Mouse (Mus musculus) kidney, postnatal 10 days (tissue): ENCODE data around the gene Rims1.
A peak's percentile ranks its signal among the peaks of the same experiment; 100 is the strongest.

Source experiments
- DNase-seq: peaks from one replicate; pipeline ENCODE4 v3.0.0; 2021; ENCODE audit warnings: mixed read lengths

The Rims1 gene

DNA sequence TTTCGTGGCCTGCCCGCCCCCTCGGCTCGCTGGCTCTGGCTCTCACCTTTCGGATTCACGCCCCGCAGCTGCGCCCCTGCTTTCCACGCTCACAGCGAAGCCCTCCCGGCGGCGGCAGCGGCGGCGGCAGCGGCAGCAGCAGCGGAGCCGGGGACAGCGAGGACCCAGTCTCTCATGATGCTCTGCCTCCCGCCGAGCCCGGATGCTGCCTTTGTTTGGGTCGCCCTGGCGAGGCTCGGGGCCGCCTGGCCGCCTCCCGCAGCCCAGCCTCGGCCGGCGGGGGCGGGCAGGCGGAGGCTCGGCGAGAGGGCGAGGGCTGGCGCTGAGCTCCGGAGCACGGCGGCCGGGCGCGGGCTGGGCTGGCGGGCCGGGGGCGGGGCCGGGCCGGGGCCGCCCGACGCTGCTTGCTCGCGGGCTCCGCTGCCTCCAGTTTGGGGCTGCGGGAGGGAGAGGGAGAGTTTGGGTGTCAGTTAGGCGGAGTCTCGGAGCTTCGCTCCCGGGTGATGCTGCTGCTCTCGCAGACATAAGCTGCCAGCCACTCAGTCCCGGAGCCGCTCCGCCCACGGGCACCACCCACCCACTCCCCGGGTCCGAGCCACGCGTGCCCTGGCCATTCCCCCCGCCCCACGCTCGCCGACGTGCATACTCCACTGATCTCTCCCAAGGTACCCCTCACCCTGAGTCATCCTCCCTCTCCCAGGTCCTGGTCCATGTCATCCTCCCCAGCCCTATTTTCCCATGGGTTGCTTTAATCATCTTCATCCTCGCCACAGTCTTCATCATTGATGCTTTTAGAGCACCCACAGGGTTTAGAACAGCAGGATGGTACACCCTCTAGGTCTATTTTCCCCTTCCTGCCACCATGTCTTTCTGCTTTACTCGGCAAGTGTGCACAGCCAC is at the start of gene Rims1:
Gene Rims1, minus strand, starts transcription at position 269 of the 900 bp plus-strand sequence.
- DNase-seq = peak; percentile 56

DNA sequence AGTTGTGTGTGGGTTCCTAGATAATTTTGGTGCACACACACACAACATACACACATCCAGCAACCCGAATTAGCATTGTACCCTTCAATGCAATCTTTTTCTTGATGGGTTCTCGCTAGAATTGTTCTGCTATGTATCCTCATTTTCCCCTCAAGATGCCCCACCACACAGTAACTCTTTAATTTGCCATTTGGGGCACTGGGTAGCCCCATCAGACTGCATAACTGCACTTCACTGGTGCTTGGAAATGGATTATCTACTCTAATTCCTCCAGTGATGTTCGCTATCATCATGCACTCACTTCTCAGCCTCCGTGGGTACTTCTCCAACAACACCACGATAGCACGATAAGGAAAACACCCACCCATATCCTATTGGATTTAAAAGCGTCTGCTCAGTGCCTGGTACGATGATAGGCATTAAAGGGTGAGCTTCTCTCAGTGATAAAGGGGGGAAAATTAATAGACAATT is 867 bp upstream of the Rims1 start:
- no peak for DNase-seq

DNA sequence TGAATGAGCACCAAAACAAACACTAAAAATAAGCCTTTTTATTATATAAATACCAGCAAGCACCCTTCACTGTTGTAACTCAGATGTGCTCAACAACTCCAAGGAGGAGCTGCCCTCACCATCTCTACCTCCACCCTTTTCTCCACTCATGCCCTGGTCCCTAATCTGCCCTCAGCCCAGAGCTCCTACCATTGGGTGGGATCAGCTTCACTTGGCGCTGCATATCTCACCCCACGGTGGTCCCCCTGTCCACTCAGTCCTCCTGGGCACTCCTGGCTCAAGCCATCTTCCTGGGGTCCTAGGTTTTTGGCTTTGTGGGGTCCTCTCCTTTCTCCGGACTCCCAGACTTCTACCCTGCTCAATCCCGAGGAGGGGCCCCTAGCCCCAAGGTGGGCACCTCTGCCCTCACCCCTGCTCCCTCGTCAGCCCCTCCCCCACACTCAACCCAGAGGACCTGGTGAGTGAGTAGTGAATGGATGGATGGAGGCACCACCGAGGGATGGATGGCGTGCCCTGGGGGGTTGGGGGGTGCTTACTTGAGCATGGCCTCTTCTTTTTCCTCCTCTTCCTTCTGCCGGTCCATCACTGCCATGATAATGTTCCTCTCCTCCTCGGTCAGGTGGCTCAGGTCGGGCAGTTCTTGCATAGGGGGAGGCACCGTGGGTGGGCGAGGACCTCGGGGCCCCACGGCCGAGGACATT is 619 bp downstream of the Rims1 start:
- DNase-seq = peak; percentile 5

DNA sequence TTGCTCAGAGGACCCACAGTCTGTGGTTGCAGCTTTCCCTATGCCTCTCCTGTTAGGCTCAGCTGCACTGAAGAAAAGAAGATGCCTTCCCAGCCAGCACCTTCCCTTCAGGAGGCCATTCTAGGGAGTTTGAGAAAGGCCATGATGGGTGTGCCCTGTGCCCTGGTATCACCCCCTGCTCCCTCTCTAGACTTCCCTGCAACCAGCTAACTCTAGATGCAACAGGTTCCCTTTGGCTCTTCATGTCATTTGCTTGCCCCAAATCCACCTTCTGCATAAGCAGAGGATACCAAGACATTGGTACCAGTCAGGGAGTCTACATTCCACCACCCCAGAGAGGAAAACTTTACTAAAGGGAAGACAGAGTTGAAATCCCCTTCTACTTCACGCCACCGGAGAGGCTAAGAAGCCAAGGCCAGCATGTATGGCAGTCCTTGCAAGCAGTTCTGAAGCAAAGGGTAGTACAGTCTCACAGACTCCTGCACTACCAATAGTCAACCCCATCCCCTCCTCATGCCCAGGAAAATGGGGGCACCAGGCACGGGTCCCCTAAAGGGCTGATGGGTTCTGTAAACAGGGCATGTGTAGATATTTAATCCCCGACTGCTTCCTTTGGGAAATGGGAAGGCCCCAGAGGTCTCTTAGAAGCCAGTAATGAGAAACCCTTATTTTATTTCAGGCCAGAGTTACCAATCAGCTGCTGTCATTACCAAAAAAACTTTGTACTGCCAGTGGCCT is 1.5 kb downstream of the Rims1 start:
- no peak for DNase-seq

DNA sequence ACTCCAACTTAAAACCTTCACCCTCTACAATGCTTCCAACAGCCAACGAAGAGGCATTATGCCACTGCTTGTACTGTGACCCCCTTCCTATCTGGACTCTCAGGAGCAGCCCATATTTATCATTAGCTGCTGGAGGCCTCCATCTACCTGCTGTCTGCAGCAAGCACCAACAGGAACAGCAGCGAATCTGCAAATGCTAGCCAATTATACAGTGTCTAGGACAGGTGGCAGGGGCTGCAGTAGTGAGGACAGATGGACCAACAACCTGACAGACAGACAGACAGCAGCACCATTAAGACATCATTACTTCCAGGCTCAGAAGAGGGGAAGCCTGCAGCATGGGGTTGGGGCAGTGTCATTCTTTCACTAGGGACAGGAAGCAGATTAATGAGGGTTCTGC is 2.3 kb downstream of the Rims1 start:
- DNase-seq = no peak

DNA sequence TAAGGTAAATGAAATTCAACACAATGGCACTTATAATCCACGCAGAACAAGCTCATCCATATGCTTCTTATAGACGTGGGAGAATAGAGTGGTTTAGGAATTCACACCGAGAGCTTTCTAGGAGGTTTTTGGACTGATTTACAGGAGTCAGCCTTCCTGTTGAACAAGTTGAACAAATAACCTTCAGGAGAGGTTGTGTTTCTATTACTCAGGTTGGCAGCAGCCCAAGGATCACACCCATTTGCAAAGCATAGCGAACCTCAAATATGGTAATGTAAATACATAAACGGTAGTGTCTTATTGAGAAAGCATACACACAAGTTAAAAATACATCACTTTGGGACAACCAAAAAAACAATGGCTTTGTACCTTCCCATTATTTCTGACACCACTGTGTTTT is 5.5 kb downstream of the Rims1 start:
- DNase-seq = no peak

DNA sequence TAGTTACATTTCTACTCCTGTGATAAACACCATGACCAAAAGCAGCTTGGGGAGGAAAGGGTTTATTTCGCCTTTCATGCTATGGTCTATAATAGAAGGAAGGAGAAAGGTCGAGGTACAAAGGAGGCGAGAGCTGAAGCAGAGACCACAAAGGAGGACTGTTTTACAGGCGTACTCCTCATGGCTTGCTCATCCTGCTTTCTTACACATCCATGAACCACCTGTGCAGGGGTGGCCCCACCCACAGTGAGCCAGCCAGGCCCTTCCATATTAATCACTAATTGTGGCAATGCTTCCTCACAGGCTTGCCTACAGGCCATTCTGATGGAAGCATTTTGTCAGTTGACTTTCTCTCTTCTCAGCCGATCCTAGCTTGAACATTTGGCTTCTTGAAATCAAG is 8.7 kb downstream of the Rims1 start:
- DNase-seq = no peak

DNA sequence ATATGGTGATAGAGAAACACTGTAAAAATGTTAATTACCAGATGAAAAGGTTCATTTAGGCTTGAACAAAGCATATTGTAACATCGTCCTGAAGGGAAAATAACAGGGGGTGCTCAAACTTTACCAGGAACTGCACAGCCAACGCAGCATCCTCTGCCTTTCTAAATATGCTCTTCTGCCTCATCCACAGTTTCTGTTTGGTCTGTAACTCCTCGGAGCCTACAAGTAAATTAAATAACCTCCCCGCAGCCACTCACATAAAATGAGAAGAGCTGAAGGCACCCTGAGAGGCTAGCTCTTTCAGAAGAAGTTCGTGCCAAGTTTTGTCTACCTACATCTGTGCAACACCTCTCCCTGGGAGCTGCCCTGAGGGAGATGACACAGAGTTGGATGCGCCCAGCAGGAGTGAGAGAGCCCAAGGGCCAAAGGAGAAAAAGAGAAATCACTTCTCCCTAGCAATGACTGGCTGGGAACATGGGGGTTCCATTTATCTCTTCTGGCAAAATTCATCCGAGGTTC is 16.3 kb downstream of the Rims1 start:
- DNase-seq = no peak

DNA sequence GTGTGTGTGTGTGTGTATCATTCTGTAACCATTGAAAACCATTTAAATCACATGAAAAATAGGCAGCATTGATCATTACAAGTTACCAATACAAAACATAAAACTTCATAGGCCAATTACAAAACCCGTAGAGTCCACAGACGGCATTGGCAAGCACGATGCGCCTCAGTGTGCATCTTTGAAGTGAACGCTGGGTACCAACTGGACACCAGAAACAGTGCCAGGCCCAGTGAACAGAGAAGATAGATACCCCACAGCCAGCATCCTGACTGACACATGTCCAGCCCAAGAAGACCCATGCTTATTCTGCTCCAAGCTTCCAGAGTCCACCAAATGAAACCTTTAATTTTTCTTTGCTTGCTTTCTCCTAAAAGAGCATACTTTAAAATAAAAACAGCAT is 18.2 kb downstream of the Rims1 start:
- DNase-seq = no peak

DNA sequence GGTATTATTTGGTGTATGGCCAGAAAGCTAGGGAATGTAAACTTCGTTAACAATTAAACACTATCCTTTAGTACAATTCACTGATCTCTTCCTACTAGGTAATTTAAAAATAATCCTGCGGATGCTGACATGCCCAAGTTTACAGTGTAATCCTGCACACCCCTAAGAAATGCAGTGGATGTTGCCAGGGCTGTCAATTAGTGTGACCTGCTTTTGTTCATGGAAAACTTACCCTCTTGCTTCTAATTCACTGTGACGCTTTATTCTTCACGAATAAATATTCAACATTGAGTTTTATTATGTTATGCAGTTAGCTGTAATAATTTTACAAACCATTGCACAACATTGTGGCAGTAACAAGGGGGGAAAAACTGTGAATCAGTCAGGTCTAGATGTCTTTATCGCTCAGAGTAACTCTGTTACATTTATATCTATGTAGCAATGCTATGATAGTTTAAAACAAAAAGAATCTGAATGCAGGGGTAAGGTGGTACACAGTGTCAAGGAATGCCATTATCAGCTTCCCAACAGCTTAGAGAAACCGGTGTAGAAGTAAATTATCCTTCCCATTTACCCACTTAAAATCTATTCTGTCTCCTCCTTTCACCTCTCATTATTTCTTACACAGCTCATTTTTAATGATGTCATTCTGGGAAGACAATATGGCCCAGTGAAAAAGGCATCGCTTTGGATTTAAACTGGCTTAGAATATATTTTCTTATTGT is 35.1 kb downstream of the Rims1 start:
- DNase-seq = no peak

DNA sequence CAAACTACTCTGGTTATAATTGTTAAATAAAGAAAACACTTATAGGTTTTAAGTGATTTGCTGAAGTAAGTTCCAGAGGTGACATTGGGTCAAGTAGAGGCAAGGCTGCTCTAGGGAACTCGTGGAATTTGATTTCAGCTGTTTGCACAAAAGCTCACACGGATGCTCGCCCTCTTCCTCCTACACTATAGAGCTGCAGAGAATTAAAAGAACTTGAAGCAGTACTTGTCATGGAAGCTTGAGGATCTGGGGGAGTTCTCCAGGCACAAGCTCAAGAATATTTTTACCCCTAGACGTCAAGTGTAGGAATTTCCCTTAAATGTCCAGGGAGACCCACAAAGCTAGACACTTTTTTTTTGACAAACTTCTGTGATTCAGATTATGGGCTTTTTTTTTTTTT is 42.4 kb downstream of the Rims1 start:
- no peak for DNase-seq

DNA sequence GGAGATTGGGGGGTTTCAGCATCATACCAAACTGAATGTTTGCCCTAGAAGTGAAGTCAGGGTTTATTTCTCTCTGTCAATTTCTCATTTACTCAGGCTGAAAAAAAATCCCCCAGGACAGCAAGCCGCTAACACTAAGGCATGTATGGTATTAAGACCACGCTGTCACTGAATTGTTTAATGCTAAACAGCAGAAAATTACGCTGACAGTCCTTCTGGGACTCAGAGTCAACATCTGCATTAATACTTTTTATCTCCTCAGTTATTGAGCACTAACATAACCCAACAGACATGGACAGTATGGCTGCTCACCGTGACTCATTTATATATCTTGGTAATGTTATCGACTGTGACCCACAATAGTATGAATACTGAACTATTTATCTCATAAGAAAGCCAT is 43.0 kb downstream of the Rims1 start:
- no peak for DNase-seq

DNA sequence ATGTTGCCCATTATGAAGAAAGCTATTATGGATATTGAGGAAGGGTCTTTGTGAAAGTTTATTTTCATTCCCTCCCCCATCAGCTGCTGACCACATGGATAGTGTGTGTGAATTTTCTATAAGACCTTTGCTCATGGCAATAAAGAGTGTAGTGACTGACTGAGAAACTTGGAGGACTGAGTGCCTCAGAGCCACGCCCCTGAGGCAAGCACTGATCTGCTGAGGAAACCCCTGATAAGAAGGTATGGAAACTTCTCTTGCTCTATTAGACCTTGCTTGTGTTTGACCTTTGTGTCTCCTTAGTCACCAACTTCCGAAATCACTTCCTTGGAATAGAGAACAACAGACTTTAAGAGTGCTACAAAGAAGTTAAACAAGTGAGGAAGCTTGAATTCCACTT is 55.3 kb downstream of the Rims1 start:
- DNase-seq = no peak

DNA sequence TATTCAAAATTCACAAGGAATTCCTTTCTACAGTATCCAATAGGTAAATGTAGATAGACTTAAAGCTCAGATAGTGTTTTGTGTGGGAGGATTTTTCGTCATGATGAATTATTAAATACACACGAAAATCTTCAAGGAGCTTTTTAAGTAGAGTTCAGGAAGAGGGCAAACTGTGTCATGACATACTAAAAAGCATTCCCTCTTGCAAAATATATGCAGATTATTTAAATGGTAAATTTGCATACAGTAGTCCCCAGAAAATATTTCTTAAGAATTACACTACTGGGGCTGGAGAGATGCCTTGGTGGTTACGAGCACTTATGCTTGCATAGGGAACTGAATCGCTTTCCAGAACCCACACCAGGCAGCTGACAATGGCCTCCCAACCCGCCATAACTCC is 61.1 kb downstream of the Rims1 start:
- no peak for DNase-seq

DNA sequence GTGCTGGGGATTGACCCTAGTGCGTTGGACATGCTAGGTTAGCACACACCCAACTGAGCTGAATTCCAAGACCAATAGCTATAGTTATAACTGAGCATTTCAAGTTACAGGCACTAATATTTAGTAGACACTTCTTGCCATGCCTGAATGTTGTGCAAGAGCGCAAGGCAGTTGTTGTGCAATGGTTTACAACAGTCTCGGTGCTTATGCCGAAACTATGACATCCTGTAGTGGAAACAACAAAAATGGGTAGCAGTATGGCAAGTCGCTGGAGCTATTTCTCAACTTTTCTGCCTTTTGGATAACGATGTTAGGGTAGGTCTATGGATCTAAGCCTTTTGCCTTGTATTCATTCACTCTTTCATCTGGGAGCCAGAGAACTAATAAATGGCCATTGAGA is 68.3 kb downstream of the Rims1 start:
- DNase-seq = no peak

DNA sequence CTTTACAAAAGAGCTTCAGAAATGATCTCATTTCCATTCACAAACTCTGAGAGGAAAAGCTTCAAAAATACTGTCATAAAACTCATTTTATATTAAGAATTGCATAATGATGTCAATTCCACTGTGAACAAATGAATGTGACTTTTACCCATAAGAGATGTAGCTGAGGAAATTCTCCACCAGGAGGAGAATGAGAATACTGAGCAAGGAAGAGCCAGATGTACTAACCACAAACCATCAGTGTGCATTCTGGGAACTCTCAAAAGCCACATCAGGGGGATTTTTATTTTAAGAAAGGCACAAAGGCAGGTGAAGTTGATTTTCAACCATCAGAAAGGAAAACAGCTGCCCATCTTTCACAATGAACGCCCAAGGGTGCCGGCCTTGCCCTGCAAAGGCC is 71.4 kb downstream of the Rims1 start:
- DNase-seq = no peak

DNA sequence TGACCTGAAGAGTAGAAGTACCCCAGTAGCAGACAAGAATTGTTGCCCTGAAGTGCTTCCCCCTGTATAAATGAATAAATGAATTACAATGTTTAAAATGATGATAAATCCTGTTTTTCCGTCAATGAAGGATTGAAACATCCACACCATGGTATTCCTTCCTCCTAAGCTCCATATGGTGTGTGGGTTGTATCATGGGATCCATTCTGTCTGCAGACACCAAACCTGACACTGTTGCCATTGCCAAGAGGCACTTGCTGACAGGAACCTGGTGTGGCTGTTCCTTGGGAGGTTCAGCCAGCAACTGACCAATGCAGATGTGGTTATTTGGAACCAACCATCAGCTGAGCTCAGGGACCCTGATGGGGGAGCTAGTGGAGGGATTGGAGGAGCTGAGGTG is 72.5 kb downstream of the Rims1 start:
- DNase-seq = no peak

DNA sequence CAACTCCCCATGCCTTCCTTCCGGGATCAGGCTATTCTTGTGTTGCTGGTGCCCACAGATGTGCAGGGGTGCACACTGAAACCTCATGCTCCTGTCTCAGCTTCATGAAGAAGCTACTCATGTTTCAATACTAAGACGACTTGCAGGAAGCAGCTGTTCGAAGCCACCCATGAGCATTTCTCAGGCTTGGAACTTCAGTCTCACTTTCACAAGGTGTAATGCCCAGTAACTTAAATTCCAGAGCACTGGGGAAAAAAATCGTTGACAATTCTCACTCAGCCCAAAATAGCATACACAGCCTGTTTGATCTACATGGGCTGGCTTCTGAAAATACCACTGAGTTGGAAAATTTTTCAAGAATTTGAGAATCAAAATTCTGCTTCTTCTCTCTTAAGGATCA is 77.6 kb downstream of the Rims1 start:
- DNase-seq = no peak

DNA sequence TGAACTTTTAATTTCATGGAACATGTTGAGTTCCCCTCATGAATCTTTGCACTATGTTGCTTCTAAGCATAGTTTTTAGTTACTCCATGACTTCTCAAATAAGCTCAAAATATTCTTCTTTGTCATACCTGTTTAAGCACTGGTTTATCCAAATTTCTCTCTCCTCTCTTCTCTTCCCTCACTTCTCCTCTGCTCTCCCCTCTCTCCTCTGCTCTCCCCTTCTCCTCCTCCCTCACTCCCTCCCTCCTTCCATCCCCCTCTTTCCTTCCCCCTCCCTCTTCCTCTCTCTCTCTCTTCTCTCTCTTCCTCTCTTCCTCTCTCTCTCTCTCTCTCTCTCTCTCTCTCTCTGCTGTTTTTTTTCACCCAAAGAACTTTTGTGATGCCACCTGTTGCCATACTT is 84.1 kb downstream of the Rims1 start:
- DNase-seq = no peak

DNA sequence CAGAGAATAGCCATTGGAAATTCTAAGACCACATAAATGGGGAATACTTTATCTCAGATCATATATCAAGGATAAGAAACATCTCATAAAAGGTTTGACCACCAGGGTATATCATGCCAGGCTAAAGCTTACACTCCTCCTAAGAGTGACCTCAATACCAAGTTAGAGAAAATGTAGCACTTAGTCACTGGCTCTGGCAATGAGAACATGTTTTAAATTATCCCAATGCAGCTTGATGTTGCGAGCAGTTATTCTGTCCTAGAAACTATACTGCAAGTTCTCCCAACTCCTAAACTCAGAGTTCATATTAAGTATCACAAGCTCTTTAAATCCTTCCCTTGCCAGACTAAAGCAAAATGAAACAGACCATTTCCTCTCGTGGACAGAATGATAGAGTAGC is 85.1 kb downstream of the Rims1 start:
- no peak for DNase-seq

DNA sequence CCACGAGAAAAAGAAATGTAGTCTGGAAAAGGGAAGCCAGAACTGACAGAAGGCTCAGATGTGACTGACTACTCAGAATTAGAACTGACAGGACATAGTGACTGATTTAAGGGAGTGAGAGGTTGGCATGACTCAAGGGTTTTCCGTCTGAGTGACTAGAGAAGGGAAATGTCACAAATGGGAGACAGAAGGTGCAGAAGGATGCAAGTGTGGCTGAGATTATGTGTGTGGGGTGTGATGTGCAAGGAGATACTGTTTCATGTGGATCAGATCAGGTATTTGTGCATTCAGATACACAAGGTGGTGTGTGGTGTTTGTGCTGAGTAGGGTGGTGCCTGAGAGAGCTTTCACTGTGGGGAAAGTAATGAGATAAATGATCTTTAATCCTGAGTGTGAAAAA is 96.3 kb downstream of the Rims1 start:
- DNase-seq = no peak

DNA sequence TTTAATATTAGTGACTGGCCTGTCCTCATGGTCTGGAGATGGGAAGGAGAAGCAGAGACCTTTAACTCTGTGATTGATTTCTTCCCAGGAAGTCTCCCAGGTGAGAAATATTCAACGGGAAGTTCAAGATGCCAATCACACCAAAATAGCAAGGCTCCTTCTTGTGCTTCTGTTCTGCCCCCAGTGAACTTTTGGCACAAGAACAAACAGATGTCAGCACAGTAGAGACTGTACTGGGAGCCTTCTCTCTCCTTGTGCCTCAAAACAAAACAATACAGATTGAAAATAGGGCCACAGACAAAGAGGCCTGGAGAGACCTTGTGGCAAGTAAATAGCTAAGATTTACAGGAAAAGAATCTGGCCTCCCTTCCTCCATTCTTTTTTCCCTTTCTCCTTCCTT is 110.7 kb downstream of the Rims1 start:
- DNase-seq = peak; percentile 21

DNA sequence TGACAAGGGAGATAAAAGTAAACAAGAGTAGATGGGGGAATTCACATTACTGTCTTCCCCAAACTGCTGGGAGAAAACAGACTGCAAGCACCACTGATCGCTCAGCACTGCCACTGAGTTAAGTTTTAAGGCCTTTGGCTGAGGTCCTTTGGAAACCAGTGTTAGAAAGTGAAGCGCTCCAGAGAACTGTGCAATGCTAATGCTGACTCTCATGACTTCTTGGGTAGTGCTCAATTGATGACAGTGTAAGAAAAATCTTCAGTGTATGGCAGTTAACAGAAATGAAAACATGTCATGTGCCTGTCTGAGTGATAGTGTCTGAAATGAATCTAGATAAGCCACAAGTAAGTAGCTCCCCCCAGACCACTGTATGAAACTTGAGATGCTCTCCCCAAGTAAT is 111.3 kb downstream of the Rims1 start:
- DNase-seq = no peak
